Mouse (Mus musculus): ENCODE measurements around the gene Th. TPM values are rescaled to one million over a fixed set of nuclear protein-coding genes. Genes with fewer than 3 reads are reported as not detected.

Th gene
- polyA plus RNA-seq (2016; fragmentation: Nextera tagmentation; extraction: Ambion mirVana) = 0.41 and 1.3 TPM in 2 replicates

DNA sequence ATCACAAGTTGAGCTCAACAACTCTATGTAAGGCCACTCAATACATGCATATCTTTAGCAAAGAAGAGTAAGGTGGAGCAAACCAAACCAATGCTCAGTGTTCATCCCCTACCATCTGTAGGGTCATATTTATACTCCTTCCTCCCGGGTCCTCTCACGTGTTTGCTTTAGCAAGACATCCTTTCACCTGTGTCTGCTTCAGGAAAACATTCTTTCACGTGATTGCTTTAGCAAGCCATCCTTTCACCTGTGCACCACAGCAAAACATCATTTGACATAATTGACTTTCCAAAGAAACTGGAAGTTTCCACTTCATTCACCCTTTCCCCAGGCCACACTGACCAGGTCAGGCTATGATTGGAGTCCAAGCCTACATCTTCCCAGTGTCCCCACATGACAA is at the start of gene Th:
Th (minus strand) TSS at position 101 of the 400 bp plus-strand sequence.
- 83% methylated on average over 3 of the region's 3 CpGs for WGBS
- Histone ChIP-seq H3K9me3 (no peaks in the 10 kb centered on the region), H3K4me3 (replicated peaks) (no peak within 1 kb of the TSS), H3K4me1 (replicated peaks) (no peaks in the 10 kb centered on the region), H3K36me3 (no peaks in the 10 kb centered on the region), H3K4me2 (no peak within 1 kb of the TSS), H3K9ac (replicated peaks) (no peak within 1 kb of the TSS), H3K27me3 (0 out of 2 replicates have a peak, but pooled peaks cover 3% of the 10 kb centered on the region), H3K27ac (no peak within 1 kb of the TSS)
- ATAC-seq (ENCODE audit: insufficient number of reproducible peaks, insufficient read depth, low FRiP score, low TSS enrichment, low read depth) = no peak

DNA sequence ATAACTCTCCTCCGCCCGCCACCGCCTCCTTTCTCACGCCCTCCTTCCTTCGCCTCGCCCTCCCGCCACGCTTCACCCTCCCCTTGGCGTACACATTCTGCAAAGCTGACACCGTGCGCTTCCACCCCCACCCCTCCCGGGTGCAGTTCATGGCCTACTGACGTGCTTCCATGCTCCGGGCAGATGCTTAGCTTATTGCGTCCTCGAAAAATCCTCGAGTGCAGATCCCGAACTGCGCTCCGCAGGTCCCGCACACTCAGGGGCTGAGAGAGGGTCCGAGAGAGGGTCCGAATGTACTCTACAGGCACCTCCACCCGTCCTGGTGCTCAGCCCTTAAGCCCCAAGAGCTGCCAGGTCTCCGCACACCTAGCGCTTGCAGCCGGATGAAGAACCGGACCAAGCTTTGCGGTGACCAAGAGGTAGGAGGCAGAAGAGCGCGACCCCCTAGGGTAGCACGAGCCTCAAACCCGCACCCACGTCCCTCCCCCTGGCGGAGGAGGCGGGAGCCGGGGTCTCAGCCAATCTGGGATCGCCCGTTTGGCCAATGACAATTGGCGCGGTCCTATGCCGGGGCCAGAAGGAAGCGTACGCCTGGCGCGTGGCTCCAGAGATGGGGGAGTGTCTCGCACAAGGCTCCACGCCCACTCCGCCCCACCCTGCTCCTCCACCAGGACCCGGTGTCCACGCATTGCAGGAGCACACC is 38.0 kb upstream of the Th start, which contains the start of gene Ascl2:
Ascl2 (minus strand) TSS at position 456 of the 703 bp plus-strand sequence.
- Histone ChIP-seq H3K4me1 (replicated peaks) (peaks cover 26% of the 10 kb centered on the region), H3K36me3 (no peaks in the 10 kb centered on the region), H3K4me3 (replicated peaks) (peak within 1 kb of the TSS; percentile 50), H3K4me2 (peak within 1 kb of the TSS; percentile 96), H3K9ac (replicated peaks) (peak within 1 kb of the TSS; percentile 55), H3K27ac (no peak within 1 kb of the TSS), H3K27me3 (peaks cover 85% of the 10 kb centered on the region), H3K9me3 (no peaks in the 10 kb centered on the region)
- WGBS = under 1% methylated on average over 50 of the region's 51 CpGs
- peak; percentile 43; the same call in 1 of the 2 replicates for ATAC-seq (ENCODE audit: insufficient number of reproducible peaks, insufficient read depth, low FRiP score, low TSS enrichment, low read depth)

DNA sequence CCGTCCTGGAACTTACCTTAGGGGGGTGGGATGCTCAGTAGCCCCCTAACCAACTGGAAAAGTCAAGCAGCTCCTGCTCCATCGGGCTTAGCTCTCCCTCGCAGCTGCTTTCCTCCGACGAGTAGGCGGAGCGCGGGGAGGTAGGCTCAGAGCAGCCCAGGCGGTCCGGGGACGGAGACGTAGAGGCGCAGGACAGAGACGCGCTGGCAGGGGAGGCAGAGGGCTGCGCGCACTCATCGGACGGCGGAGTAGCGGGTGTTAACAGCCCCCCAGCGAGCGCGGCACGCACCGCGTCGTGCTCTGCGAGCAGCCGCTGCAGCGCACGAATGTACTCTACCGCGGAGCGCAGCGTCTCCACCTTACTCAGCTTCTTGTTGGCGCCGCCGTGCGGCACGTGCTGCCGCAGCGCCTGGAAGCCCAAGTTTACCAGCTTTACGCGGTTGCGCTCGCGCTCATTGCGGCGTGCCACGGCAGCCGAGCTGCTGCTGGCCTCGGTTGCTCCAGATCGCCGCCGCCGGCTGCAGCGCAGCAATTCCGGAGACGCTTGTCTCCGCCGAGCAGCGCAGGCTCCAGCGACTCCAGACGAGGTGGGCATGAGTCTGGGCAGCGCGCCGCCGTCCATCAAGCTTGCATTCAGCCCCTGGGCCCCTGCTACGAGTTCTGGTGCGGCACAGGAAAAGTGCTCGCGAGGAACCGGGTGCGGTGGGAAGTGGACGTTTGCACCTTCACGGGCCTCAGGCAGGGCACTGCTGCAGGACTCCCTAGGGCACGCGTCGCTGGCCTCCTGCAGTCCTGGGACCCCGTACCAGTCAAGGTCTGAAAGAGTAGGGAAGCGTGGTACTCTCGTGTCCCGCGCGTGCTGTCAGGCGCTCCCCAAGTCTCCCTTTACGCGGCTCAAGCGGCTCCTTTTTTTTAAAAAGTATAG is 37.2 kb upstream of the Th start:
- WGBS = under 1% methylated on average over 90 of the region's 90 CpGs
- H3K4me1 ChIP-seq (replicated peaks) = peaks cover 26% of the 10 kb centered on the region
- H3K27me3 ChIP-seq = peaks cover 90% of the 10 kb centered on the region
- peak; percentile 61; the same call in 1 of the 2 replicates for ATAC-seq (ENCODE audit: insufficient number of reproducible peaks, insufficient read depth, low FRiP score, low TSS enrichment, low read depth)
- no peak overlapping the region for H3K27ac ChIP-seq
- peak overlapping the region; percentile 55 for H3K9ac ChIP-seq (replicated peaks)
- peak overlapping the region; percentile 50 for H3K4me3 ChIP-seq (replicated peaks)
- no peaks in the 10 kb centered on the region for H3K36me3 ChIP-seq
- H3K9me3 ChIP-seq = no peaks in the 10 kb centered on the region
- peak overlapping the region; percentile 96 for H3K4me2 ChIP-seq

GRCm38 (mm10) chr7:142967414-142967883 is 36.5 kb upstream of the Th start:
- under 1% methylated on average over 36 of the region's 36 CpGs for WGBS
- Histone ChIP-seq H3K4me2 (peak overlapping the region; percentile 96), H3K36me3 (no peaks in the 10 kb centered on the region), H3K27me3 (peaks cover 95% of the 10 kb centered on the region), H3K9me3 (no peaks in the 10 kb centered on the region), H3K4me1 (replicated peaks) (peaks cover 26% of the 10 kb centered on the region), H3K4me3 (replicated peaks) (peak overlapping the region; percentile 50), H3K9ac (replicated peaks) (peak overlapping the region; percentile 55), H3K27ac (no peak overlapping the region)
- peak; percentile 12; the same call in 1 of the 2 replicates for ATAC-seq (ENCODE audit: insufficient number of reproducible peaks, insufficient read depth, low FRiP score, low TSS enrichment, low read depth)

- no peak for ATAC-seq (ENCODE audit: insufficient number of reproducible peaks, insufficient read depth, low FRiP score, low TSS enrichment, low read depth)
- Histone ChIP-seq H3K9me3 (0 out of 2 replicates have a peak, but pooled peaks cover 4% of the 10 kb centered on the region), H3K4me2 (no peak overlapping the region), H3K27ac (no peak overlapping the region), H3K4me3 (replicated peaks) (no peak overlapping the region), H3K27me3 (peaks cover 24% of the 10 kb centered on the region), H3K4me1 (replicated peaks) (peaks cover 6% of the 10 kb centered on the region; the same call in 1 of the 2 replicates), H3K9ac (replicated peaks) (no peak overlapping the region), H3K36me3 (no peaks in the 10 kb centered on the region)
- WGBS = 78% methylated on average over 4 of the region's 4 CpGs
Measured at GRCm38 (mm10) chr7:142959752-142960151, 28.8 kb upstream of the Th start.

DNA sequence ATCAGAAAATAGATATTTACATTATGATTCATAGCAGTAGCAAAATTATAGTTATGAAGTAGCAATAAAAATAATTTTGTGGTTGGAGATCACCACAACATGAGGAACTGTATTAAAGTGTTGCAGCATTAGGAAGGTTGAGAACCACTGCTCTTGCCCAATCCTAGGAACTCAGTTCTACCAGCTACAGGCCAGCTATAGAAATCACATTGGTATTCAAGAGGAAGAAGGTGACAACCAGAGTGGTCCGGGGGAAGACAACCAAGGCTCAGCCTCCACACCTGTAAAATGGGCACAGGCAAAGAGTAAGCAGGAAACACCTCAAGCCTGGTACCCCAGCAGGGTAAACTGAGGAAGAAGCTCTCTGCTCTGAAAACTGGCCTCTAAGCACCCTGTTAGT is 27.9 kb upstream of the Th start:
- Histone ChIP-seq H3K27ac (no peak overlapping the region), H3K9ac (replicated peaks) (no peak overlapping the region), H3K4me2 (no peak overlapping the region), H3K4me1 (replicated peaks) (peaks cover 6% of the 10 kb centered on the region; the same call in 1 of the 2 replicates), H3K27me3 (peaks cover 15% of the 10 kb centered on the region; the same call in 1 of the 2 replicates), H3K4me3 (replicated peaks) (no peak overlapping the region), H3K36me3 (no peaks in the 10 kb centered on the region), H3K9me3 (0 out of 2 replicates have a peak, but pooled peaks cover 8% of the 10 kb centered on the region)
- 92% methylated on average over 1 of the region's 1 CpGs for WGBS
- no peak for ATAC-seq (ENCODE audit: insufficient number of reproducible peaks, insufficient read depth, low FRiP score, low TSS enrichment, low read depth)

DNA sequence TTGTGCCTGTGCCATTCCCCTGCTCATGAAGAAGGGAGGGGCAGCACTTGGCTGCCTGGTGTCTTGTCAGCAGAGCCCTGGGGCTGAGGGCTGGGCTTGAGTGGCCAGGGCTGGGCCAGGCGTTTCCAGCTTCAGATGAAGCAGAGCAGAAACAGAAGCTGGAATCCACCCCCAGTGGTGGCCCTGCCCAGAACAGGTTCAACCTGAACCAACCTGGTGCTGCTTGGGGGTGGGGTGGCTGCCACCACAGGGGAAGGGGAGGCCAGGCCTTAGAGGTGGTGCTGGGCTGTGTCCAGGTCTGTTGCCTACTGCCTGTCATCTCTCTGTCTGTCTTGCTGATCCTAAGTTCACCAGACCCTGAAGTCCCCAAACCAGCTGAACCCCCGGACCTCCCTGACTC is 25.1 kb upstream of the Th start:
- Histone ChIP-seq H3K27ac (no peak overlapping the region), H3K27me3 (no peaks in the 10 kb centered on the region), H3K36me3 (no peaks in the 10 kb centered on the region), H3K4me1 (replicated peaks) (peaks cover 4% of the 10 kb centered on the region; the same call in 1 of the 2 replicates), H3K4me2 (no peak overlapping the region), H3K9ac (replicated peaks) (no peak overlapping the region), H3K9me3 (0 out of 2 replicates have a peak, but pooled peaks cover 13% of the 10 kb centered on the region), H3K4me3 (replicated peaks) (no peak overlapping the region)
- 70% methylated on average over 2 of the region's 2 CpGs for WGBS
- no peak for ATAC-seq (ENCODE audit: insufficient number of reproducible peaks, insufficient read depth, low FRiP score, low TSS enrichment, low read depth)

DNA sequence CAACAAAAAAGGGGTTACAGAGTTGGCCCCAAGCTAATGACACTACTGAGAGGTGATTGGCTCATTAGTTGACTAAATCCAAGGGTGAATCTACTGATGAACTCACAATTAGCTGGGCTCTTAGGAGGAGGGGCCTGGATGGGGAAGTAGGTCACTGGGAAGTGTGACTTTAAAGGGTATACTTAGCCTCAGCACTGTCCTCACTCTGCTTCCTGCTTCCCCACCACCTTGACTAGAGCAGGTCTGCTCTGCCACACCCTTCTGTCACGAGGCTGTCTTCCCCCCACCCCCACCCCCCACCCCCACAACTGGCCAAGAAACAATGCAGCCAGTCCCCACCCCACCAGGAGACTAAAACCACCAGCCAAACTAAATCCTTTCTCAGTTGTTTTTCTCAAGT is 18.6 kb upstream of the Th start:
- 0 out of 2 replicates have a peak, but pooled peaks cover 8% of the 10 kb centered on the region for H3K9me3 ChIP-seq
- no peaks in the 10 kb centered on the region for H3K36me3 ChIP-seq
- 0% methylated on average over 1 of the region's 1 CpGs for WGBS
- H3K9ac ChIP-seq (replicated peaks) = no peak overlapping the region
- no peak overlapping the region for H3K27ac ChIP-seq
- H3K4me2 ChIP-seq = no peak overlapping the region
- no peak overlapping the region for H3K4me3 ChIP-seq (replicated peaks)
- ATAC-seq (ENCODE audit: insufficient number of reproducible peaks, insufficient read depth, low FRiP score, low TSS enrichment, low read depth) = no peak
- H3K4me1 ChIP-seq (replicated peaks) = peaks cover 4% of the 10 kb centered on the region; the same call in 1 of the 2 replicates
- 0 out of 2 replicates have a peak, but pooled peaks cover 6% of the 10 kb centered on the region for H3K27me3 ChIP-seq

DNA sequence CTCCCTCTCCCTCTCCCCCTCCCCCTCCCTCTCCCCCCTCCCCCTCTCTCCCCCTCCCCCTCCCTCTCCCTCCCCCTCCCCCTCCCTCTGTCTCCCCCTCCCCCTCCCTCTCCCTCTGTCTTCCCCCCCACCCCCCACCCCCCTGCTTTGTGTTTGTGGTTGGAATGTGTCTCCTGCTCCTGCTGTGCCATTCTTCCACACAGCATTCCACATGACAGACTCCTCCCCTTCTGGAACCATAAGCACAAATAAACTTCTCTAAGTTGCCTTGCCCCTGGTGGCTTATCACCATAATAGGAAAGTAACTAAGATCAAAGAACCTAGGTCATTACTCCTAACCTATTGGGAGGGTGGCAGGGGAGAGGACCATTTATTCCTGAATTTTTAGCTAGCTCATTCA is 6.7 kb upstream of the Th start:
- ATAC-seq (ENCODE audit: insufficient number of reproducible peaks, insufficient read depth, low FRiP score, low TSS enrichment, low read depth) = no peak

GRCm38 (mm10) chr7:142935708-142936107 is 4.8 kb upstream of the Th start:
- WGBS = 84% methylated on average over 14 of the region's 14 CpGs
- Histone ChIP-seq H3K27ac (no peak overlapping the region), H3K9ac (replicated peaks) (no peak overlapping the region), H3K4me1 (replicated peaks) (no peaks in the 10 kb centered on the region), H3K9me3 (no peaks in the 10 kb centered on the region), H3K4me3 (replicated peaks) (no peak overlapping the region), H3K4me2 (no peak overlapping the region), H3K27me3 (no peaks in the 10 kb centered on the region), H3K36me3 (no peaks in the 10 kb centered on the region)
- no peak for ATAC-seq (ENCODE audit: insufficient number of reproducible peaks, insufficient read depth, low FRiP score, low TSS enrichment, low read depth)

More for the DNA sequence above, 6.7 kb upstream of the Th start:
- Histone ChIP-seq H3K27me3 (no peaks in the 10 kb centered on the region), H3K27ac (no peak overlapping the region), H3K4me1 (replicated peaks) (no peaks in the 10 kb centered on the region), H3K9me3 (no peaks in the 10 kb centered on the region), H3K36me3 (no peaks in the 10 kb centered on the region), H3K4me3 (replicated peaks) (no peak overlapping the region), H3K4me2 (no peak overlapping the region), H3K9ac (replicated peaks) (no peak overlapping the region)

DNA sequence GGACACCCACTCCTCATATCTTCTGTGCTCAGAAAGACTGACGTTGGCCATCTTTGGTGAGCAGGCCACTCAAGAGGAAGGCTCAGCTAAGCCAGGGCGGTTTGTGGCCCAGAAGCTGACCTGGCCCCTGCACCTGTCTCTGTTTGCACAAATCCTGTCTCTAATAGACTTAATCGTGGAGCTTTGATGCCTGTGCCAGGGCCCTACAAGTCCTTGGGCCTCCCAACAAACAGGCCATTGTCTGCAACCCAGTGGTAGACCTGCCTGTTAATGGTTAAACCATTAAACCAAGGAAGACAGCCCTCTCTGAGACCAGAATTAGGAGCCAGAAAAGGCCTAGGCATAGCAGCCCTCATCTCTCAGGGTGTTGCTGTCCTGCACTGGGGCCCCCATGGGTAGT is 1.5 kb upstream of the Th start:
- H3K4me2 ChIP-seq = no peak overlapping the region
- no peaks in the 10 kb centered on the region for H3K4me1 ChIP-seq (replicated peaks)
- H3K27ac ChIP-seq = no peak overlapping the region
- ATAC-seq (ENCODE audit: insufficient number of reproducible peaks, insufficient read depth, low FRiP score, low TSS enrichment, low read depth) = no peak
- 0 out of 2 replicates have a peak, but pooled peaks cover under 1% of the 10 kb centered on the region for H3K27me3 ChIP-seq
- 67% methylated on average over 3 of the region's 3 CpGs for WGBS
- no peak overlapping the region for H3K9ac ChIP-seq (replicated peaks)
- no peak overlapping the region for H3K4me3 ChIP-seq (replicated peaks)
- no peaks in the 10 kb centered on the region for H3K36me3 ChIP-seq
- no peaks in the 10 kb centered on the region for H3K9me3 ChIP-seq
